Mouse (Mus musculus) activated CD4-positive, CD25-positive, alpha-beta regulatory T cell, adult 4 months (primary cell): ENCODE results near the gene Slc39a9. TPM values are rescaled to one million over a fixed set of nuclear protein-coding genes. Genes with fewer than 3 reads are reported as not detected.

Experiments used
- ATAC-seq: one replicate; pipeline ENCODE4 v1.8.0; 2017
- polyA plus RNA-seq, 2 experiments: library from polyadenylated mRNA; unstranded; fragments of 100-300 nt; shearing (Covaris generic); gene quantifications; one replicate each; pipeline ENCODE4 v1.2.1; 2017

The Slc39a9 gene
- polyA plus RNA-seq, 2 experiments from 2014 or later, result 21.0 to 24.3 TPM

DNA sequence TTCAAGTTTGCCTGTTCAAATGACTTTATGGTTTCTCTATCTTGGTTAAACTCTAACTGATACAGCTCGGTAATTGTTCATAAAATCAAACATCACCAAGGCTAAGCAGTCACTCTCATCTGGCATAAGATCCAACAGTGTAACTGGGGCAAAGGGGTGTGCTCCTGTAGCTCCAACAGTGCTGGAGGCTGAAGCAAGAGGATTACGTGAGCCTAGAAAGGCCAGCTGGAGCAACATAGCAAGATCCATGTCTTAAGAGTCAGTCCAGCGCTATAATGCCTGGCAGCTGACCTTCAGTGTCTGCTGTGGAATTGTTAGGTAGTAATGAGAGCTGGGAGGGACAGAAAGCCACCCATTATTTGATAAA, 11.0 kb downstream of the Slc39a9 start:
- no peak for ATAC-seq

GRCm38 (mm10) chr12:80658661-80659060, 15.0 kb downstream of the Slc39a9 start:
- ATAC-seq, result no peak

DNA sequence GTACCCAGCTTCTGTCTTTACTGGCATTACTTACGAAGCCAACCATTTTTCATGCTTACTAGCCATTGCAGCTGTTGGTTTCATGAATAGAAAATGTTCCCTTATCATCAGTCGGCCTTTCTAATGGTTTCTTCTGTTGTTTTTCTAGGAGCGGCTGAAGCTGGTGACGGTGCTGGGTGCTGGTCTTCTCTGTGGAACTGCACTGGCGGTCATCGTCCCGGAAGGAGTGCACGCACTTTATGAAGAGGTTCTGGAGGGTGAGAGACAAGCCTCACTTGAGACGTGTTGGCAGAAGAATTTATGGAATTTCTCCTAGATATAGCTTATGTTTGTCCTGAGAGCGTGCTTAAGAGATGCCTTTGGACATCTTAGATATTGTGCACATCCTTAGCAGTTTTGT, 18.6 kb downstream of the Slc39a9 start:
- ATAC-seq, result no peak

DNA sequence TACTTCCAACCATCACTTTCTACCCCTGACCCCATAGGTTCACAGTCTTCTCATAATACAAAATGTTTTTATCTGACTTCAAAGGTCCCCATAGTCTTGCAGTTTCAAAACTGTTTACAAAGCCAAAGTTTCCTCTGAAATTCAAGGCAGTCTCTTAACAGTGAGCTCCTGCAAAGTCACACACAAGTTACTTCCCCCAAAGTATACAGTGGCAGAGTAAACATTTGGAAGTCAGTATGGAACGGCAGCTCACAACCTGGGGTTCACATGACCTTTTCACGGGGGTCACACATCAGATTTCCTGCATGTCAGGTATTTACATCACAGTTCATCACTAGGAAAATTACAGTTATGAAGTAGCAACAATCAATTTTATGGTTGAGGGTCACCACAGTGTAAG, 20.3 kb downstream of the Slc39a9 start:
- ATAC-seq, result no peak

GRCm38 (mm10) chr12:80668391-80668790, 24.7 kb downstream of the Slc39a9 start:
- ATAC-seq, result no peak

DNA sequence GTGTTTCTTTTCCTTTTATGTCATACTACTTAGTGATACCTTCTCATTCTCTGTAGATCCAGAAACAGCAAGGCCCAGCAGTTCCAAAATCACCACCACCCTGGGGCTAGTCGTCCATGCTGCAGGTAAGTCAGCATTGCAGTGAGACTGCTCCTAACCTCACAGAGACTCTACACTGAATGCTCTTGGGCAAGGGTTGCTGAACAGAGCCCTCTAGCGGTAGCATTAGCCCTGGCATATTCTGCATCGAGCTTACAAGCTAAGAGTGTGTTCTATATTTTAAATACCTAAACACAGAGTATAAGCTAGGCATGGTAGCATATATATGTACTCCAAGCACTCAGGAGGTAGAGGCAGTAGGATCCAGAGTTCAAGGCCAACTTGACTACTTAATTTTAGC, 29.5 kb downstream of the Slc39a9 start:
- ATAC-seq, result no peak

GRCm38 (mm10) chr12:80681340-80681739, 37.7 kb downstream of the Slc39a9 start:
- no peak for ATAC-seq

DNA sequence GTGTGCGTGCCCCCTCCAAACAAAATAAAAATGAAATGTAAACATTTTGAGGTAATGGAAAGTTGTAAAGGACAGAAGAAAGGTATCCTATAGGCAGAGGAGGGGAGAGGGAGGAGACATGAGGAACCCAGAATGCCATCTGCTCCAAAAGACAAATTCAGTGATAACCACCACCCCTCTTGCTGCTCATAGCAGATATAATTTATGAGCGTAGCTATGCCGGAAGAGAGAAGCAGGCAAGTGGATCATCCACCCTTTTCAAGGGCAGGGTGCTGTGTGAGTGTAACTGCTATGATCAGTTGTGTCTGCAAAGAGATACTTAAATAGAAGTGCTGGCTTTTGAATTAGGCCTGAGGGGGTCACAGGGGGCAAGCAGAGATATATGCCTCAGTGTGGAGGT, 39.9 kb downstream of the Slc39a9 start:
- no peak for ATAC-seq

GRCm38 (mm10) chr12:80684316-80684715, 40.6 kb downstream of the Slc39a9 start:
- ATAC-seq, result no peak

DNA sequence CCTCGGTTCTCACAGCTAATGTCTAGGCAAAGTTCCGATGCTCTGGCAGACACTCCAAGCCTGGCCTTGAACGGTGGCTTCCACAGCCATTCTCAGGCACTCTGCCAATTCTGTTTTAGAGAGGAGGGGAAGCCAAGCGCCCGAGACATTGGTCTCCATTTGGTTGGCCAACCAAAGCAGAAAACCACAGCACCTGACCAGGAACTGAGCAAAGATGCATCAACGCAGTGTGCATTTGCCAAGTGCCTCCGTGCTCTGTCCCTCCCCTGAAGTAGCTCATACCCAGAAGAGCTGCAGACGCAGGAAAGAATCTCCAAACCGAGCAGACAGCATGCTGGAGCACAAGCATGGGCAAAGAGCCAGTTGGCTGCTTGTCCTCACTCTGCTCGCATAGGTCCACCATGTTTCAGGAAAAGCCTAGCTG, 44.1 kb downstream of the Slc39a9 start:
- ATAC-seq, result no peak

DNA sequence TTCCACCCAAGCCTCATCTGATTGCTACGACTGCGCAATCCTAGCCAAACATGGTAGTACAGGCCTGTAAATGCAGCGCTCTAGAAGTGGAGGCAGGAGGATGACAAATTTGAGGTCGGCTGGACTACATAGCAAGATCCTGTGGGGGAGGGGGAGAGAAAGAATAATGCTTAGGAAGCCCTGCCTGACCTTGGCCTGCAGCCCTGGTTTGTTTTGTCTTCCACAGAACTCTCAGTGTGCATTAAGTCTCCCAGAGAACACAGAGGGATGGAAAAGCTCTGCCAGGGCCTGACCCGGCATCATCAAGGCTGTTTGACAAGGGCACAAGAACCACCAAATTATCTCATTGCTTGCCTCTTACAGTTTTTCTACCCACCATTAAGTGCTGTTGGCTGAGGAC, 46.0 kb downstream of the Slc39a9 start:
- no peak for ATAC-seq

- no peak for ATAC-seq
Measured at GRCm38 (mm10) chr12:80691671-80692091, 48.0 kb downstream of the Slc39a9 start.

GRCm38 (mm10) chr12:80692269-80692972, 48.7 kb downstream of the Slc39a9 start, which contains the start of gene Plekhd1:
Gene Plekhd1 (plus strand): TSS chr12:80692591.
- ATAC-seq, result no peak

DNA sequence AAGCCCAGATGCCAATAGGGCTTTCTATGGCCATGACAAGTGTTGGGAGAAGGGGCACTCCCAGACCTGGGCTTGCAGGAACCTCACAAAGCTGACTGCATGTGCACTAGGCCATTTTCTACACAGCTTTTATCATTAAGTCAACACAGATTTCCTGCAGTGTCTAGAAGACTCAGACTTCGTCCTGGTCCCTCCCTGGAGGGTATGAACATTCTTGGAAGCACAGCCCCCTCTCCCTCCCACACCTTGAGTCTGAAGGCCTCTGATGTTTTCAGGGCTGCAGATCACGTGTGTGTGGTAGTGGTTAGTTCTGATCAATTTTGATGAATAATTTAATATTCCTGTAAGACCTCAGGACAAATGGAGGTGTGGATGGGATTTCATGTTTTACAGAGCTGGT, 50.0 kb downstream of the Slc39a9 start:
- ATAC-seq, result no peak

- ATAC-seq, result no peak
Measured at GRCm38 (mm10) chr12:80695004-80695403, 51.3 kb downstream of the Slc39a9 start.

DNA sequence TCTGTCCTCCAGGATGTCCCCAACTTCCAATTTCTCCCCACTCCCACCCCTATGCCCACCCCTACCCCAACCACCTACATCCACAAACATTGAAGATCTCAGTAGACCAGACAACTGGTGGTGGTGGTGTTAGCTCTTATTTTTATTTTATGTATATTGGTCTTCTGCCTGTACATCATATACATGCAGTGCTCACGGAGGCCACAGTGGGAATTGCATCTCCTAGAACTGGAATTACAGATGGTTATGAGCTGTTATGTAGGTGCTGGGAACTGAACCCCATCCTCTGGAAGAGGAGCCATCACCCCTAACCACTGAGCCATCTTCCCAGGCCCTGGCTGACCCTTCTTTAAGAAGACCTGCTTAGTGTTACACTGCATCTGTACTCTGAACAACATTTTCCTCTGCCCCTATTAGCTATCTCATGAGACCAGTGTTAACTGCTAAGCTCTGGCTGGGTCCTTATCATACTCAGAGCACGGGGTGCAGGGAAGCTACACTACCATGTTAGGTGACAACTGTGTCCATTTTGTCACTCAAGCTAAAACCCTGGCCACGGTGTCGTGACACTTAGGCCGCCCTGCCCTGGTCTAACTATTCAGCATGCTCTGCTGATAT, 55.0 kb downstream of the Slc39a9 start:
- no peak for ATAC-seq

DNA sequence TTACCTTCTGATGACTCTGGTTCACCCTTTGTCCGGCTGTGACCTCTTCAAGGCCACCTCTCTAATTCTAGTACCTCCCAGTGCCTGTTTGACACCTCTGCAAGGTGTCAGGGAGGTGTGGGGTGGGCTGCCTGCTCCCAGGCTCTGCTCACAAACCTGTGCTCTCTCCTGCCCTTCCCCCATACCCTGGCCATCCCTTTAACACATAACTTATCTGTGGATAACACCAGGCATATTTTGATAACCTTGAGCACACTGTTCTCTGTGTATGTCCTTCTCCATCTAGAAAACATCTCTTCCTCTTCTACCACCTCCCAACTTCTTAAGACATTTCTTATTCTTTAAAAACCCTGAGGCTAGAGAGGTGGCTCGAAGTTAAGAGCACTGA, 55.5 kb downstream of the Slc39a9 start:
- ATAC-seq, result no peak

GRCm38 (mm10) chr12:80701332-80701731, 57.6 kb downstream of the Slc39a9 start:
- no peak for ATAC-seq

DNA sequence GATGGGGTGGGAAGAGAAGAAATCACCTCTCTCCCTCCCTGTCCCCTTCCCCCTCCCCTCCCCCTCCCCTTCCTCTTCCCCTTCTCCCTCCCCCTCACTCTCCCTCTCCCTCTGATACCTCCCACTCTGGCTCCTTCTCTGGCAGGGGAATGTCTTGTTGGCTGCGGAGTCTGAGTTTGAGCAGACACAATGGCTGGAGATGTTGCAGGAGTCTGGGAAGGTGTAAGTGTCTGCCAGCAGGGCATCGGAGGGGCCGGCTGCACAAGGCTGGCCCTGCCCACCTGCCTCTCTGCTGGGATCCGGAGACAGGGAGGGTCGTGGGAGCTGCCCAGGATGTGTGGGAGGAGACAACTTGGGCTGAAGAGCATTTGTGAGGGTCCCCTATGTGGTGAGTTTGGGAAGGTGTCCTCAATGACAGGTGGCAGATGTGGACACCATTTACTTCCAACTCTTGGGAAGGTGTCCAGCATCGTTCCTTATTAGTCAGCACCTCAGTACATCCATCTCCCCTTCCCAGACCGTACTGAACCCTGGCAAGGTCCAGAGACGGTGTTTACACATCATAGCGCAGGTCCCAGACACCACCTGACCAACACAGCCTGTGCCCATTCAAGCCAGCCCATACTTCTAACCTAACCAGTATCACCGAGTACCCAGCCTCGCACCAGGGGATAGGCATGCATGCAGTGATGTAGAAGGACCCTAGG, 62.7 kb downstream of the Slc39a9 start:
- no peak for ATAC-seq

GRCm38 (mm10) chr12:80706915-80707604, 63.4 kb downstream of the Slc39a9 start:
- ATAC-seq, result no peak

GRCm38 (mm10) chr12:80715915-80716314, 72.2 kb downstream of the Slc39a9 start:
- no peak for ATAC-seq

GRCm38 (mm10) chr12:80719141-80719540, 75.5 kb downstream of the Slc39a9 start:
- ATAC-seq, result no peak

GRCm38 (mm10) chr12:80720507-80720906, 76.8 kb downstream of the Slc39a9 start:
- ATAC-seq, result no peak
